Mouse (Mus musculus) cerebral cortex, adult 2 months (tissue): ENCODE results near the gene Vgf.

Experiments used
- WGBS: fragments of 180-500 bp; shearing (Covaris S2); methylation state at CpG from one replicate; pipeline ENCODE4 v1.1.7; 2018; 5-methylcytosine and 5-hydroxymethylcytosine counted together

Gene Vgf

DNA sequence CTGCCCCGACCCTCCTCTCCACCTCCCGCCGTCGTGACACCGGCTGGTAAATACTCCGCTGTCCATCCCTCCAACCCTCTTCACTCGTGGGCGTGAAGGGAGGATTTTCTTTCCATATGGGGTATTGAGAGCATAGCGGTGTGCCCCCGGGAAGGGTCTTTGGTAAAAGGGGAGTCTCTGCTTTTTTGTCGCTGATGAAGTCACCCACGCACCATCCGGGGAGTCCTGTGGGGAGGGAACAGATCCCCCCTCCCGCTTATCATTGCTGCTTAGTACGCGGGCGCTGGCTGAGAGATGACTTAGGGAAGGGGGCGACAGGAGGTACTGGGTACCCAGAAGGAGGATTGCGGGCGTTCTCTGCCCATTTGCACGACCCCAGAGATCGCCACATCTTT lies 4.2 kb downstream of the Vgf start:
- 9% methylated on average over 22 of the region's 22 CpGs for WGBS

GRCm38 (mm10) chr5:137031076-137032032 lies 5.2 kb downstream of the Vgf start:
- under 1% methylated on average over 78 of the region's 78 CpGs for WGBS

DNA sequence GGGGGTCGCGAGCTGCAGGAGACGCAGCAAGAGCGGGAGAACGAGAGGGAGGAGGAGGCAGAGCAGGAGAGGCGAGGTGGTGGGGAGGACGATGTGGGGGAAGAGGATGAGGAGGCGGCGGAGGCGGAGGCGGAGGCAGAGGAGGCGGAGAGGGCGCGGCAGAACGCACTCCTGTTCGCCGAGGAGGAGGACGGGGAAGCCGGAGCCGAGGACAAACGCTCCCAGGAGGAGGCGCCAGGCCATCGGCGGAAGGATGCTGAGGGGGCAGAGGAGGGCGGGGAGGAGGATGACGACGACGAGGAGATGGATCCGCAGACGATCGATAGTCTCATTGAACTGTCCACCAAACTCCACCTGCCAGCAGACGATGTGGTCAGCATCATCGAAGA lies 5.8 kb downstream of the Vgf start:
- under 1% methylated on average over 33 of the region's 33 CpGs for WGBS

DNA sequence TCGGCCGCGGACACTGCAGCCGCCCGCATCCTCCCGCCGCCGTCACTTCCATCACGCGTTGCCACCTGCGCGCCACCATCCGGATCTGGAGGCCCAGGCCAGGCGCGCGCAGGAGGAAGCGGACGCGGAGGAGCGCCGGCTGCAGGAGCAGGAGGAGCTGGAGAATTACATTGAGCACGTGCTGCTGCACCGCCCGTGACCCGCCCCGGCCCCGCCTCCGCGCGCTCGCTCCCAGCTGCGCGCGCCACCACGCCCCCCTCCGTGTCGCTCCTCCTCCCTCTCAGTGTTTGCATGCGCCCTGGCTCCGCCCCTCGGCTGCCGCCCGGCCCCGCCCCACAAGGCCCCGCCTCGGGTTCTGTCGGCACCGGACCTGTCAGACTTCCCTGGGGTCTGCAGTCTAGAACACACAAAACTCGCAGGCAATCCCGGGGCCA lies 6.5 kb downstream of the Vgf start:
- 1% methylated on average over 46 of the region's 49 CpGs for WGBS

- 54% methylated on average over 13 of the region's 13 CpGs for WGBS
Observed at GRCm38 (mm10) chr5:137036211-137036610, 10.0 kb downstream of the Vgf start.

DNA sequence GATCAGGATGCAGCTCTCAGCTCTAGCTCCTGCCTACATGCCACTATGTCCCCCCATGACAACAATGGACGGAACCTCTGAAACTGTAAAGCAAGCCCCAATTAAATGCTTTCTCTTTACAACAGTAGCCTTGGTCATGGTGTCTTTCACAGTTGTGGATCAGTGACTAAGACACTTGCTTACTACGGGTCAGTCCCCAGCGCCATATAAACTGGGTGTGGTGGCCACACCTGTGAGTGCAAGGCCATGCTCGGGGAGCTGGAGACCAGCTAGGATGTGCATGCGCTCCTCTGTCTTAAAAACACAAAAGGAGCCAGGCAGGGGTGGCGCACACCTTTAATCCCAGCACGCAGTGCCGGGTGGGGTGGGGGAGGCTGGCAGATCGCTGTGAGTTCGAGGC lies 13.3 kb downstream of the Vgf start:
- WGBS, result 91% methylated on average over 10 of the region's 10 CpGs

DNA sequence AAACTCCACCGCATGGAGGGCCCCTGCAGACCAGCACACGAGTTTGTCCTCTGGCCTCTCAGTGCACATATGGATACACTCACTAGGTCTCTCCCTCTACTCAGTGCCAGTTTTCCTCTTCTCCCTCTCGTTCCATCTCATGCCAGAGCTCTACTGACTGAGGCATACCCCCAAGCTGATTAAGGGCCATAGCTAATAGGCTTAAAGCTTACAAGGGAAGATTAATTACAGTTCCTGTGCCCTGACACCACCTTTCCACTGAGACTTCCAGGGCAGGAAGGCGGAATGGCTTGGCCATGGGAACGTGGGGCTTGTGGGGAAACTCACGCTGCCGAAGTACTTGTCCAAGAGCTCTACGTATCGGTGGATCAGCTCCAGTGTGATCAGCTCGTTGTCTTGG lies 15.2 kb downstream of the Vgf start:
- 89% methylated on average over 10 of the region's 10 CpGs for WGBS

GRCm38 (mm10) chr5:137043997-137044396 lies 17.8 kb downstream of the Vgf start:
- 95% methylated on average over 7 of the region's 7 CpGs for WGBS

DNA sequence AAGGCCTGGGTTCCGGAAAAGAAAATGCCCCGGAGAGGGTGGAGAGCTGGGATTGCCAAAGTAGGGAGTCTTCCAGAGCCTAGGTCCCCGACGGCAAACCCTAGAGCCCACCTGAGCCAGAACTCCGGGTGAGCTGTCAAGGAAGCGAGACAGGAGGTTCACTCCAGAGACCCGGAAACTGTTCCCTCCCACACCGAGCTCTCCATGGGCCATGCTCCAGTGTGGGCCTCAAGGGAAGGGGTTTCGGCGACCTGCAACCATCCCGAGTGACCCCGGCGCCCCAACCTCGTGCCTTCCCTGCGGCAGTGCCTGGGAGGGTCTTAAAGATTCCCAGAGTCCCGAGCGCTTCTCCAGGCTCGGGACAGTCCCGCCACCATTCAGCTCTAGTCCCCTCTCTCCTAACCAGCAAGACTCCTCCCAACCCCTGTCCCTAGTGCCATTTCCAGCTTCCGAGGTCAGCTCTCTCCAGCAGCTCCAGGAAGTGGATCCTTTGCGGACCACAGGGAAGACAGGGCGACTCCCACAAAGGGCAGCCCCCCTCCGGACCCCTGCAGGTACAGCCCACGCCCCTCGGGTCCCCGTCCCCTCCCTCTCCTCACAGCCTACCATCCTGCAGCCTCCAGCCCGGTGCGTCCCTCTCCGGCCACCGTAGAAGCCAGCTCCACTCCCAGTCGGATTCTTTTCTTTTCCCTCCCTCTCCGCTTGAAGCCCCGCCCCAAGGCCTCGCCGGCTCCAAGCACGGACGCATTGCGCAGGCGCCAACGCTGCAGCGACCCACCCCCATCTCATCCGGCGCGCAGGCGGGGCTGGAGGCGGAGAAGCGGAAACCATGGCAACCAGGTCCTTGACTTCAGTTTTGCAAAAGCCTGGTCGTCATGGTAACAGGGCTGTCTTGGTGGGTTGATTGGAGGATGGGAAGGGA lies 19.5 kb downstream of the Vgf start, which contains the start of gene Ap1s1:
TSS of gene Ap1s1 (minus strand) at position 734 of the 922 bp plus-strand sequence.
- under 1% methylated on average over 48 of the region's 48 CpGs for WGBS

- WGBS, result 17% methylated on average over 5 of the region's 5 CpGs
Observed at GRCm38 (mm10) chr5:137046324-137046718, 20.1 kb downstream of the Vgf start.

DNA sequence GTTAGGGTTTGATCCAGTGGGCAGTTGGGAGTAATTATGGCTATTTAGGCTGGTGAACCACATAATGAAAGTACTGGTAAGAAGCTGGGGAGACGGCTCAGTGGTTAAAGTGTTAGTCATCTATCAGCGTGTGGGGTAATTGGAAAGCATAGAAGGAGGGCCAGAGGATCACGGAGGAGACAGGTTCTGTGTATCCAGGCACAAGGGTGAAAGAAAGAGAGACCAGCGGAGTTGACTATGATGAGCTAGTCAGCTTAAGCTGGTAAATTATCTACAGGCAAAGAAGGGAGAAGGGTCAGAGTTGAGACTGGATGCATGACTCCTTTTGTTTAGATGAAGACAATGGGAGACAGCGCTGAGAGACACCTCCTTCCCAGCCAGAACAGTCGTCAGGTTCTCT lies 24.9 kb downstream of the Vgf start:
- 71% methylated on average over 6 of the region's 6 CpGs for WGBS

DNA sequence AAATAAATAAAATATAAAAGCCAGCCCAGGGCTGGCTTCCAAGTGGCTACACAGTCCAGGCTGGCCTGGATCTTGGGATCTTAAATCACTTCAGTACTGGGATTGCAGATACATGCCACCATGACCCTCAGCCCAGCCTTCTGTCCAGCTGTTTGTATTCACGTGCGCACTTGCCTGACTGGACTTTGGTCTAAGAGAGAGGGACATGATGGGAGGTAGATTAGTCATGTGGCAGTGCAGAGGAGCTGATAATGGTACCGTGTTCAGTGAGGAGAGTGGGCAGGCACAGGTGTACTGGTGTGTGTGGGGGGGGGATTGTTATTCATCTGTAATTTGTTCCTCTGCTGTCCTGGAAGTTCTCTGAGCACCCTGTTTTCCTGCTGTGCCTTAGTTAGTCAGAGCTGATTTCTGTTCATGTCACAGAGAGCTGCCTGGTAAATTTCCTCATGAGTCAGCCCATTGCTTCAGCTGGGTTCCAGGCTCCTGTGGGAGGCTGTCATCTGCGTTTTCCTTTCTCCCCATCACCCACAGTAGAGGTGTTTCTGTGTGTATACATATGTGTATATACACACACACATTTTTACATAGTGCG lies 25.8 kb downstream of the Vgf start:
- 68% methylated on average over 5 of the region's 5 CpGs for WGBS

DNA sequence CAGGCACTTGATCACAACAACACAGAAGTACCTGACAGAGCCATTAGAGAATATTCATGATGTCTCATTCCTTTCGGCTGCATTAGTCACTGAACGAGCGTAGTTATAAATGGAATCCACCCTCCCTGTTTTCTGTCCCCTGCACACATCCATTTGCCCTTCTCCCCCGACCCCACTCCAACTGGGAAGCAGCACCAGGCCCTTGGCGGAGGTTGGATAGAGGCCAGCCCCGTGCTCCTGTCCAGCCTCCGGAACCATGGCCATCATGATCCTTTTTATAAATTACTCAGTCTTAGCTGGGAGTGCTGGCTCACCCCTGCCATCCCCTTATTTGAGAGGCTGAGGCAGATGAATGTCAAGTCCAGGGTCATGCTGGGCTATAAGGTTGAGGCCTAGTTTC lies 28.1 kb downstream of the Vgf start:
- WGBS, result 64% methylated on average over 7 of the region's 7 CpGs

- WGBS, result 68% methylated on average over 5 of the region's 5 CpGs
Observed at GRCm38 (mm10) chr5:137054873-137055272, 28.7 kb downstream of the Vgf start.

DNA sequence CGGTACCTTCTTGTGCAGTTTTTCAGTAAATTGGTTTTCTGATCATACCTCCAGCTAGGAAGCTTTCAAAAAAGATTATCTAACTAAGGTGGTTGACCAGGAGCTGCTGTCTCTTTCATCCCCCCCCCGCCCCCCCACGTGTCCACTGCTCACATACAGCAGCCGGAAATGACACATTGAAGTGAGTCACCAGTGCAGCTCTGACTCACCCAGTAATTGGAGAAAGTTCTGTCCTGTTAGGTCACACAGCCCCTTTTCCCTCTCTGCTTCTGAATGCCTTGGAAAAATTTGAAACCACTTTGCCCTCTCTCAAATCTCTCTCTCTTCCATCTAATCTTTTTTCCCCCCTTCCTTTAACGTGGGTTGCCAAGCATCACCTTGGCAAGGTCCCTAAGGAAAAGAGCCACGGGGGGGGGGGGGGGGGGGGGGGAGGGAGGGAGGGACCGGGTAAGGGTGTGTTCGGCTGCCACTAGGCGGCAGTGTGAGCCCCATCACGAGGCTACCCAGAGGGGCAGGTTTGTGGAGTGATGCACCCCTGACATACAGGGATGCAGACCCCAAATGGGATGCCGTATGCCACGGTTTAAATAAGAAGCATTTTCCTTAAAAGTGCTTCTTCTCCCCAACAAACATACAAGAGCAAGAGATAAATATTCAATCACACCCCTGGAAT lies 35.8 kb downstream of the Vgf start:
- 16% methylated on average over 11 of the region's 12 CpGs for WGBS

DNA sequence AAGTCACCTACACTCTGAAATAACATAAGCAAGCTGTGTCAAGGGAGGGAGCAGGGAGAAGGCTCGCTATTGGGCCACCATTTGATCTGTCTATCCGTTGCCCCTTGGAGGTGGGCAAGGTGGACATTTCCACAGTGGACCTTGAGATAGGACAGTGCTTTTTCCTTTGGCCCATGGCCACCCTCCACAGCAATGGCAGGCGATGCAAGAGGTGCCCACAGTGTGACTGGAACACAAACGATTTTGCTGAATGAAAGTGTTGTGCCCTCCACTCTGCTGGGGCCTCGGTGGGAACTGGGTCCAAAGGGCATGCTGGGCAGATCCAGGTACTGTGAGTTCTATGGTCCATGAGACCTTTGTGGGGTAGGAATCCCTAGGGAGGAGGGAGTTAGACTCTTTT lies 36.4 kb downstream of the Vgf start:
- WGBS, result 81% methylated on average over 5 of the region's 5 CpGs

DNA sequence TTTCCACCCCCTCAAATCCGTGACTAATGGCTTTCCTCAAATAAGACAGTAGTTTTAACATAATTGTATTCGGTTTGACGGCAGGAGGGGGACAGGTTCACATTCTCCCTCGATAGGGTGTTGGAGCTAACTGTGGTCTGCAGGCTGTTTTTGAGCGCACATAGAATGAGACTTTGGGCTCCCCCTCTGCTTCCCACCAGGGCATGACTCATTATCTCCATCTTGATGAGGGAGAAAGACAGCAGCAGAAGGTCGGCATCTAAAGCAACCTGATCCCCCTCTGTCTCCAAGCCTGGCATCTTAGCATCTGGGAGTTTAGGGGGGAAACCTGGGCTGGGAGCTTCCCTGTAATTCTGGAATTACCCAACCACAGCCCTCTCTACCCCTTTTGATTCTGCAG lies 39.3 kb downstream of the Vgf start:
- WGBS, result 59% methylated on average over 6 of the region's 6 CpGs

DNA sequence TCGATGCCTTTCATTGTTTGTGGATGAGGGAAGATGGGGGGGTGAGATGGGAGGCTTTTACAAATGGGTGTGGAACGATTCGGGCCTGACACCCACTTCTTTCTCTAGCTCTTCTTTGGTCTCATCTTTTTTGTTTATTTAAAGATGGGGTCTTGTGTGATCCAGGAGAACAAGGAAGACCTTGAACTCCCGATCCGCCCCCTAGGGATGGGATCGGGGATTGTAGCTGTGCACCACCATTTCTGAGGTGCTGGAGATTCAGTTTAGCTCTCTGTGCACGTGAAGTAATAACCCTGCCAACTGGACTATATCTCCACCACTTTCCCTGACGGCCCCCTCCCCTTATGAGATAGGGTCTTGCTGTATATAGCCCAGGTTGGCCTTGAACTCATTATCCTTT lies 39.7 kb downstream of the Vgf start:
- WGBS, result 71% methylated on average over 8 of the region's 8 CpGs

- 82% methylated on average over 4 of the region's 4 CpGs for WGBS
Observed at GRCm38 (mm10) chr5:137068711-137069110, 42.5 kb downstream of the Vgf start.

- WGBS, result 89% methylated on average over 19 of the region's 19 CpGs
Observed at GRCm38 (mm10) chr5:137070881-137071605, 44.9 kb downstream of the Vgf start.
